Mouse (Mus musculus) liver, postnatal 0 days (tissue): ENCODE data around the gene 4833420G17Rik.
"Not testable (repeated sequence)": the region's sequence is repeated elsewhere in the genome, so short reads cannot be mapped to it uniquely, and the experiment has no call there.

Experiments used
- CTCF ChIP-seq: sonication (generic); IDR thresholded peaks from 2 replicates; pipeline ENCODE4 v1.5.1; 2016; ENCODE audit warnings: antibody characterized with exemption, low read depth
- EP300 ChIP-seq: IDR thresholded peaks from 2 replicates; pipeline ENCODE4 v1.6.1; 2016; ENCODE audit warnings: antibody characterized with exemption, low read depth, mild to moderate bottlenecking

- not testable (repeated sequence) for TF ChIP-seq CTCF, EP300
Measured at GRCm38 (mm10) chr13:119494938-119495337, 32.4 kb downstream of the 4833420G17Rik start.
